Mouse (Mus musculus) hindbrain, embryonic 13.5 days (tissue): ENCODE results near the gene Hap1. TPM values are rescaled to one million over a fixed set of nuclear protein-coding genes. Genes with fewer than 3 reads are reported as not detected.
A peak's percentile ranks its signal among the peaks of the same experiment; 100 is the strongest.

ENCODE experiments used
- ATAC-seq: fragments of 200-750 bp; cut with Nextera tagmentation; 2 replicates; pipeline ENCODE4 v1.8.0; 2017; ENCODE audit warnings: moderate TSS enrichment; ENCODE audit not compliant: low FRiP score
- H3K27ac ChIP-seq: fragments of 300-500 bp; sonication (generic); 2 replicates; pipeline ENCODE4 v1.5.1; 2015; ENCODE audit warnings: inconsistent platforms, mild to moderate bottlenecking, moderate library complexity
- H3K27me3 ChIP-seq: fragments of 300-500 bp; sonication (generic); 2 replicates; pipeline ENCODE4 v1.6.1; 2015; ENCODE audit warnings: mild to moderate bottlenecking, inconsistent platforms
- H3K36me3 ChIP-seq: fragments of 300-500 bp; sonication (generic); 2 replicates; pipeline ENCODE4 v1.6.1; 2015; ENCODE audit warnings: mild to moderate bottlenecking, inconsistent platforms
- H3K4me1 ChIP-seq: fragments of 300-500 bp; sonication (generic); replicated peaks from 2 replicates; pipeline ENCODE4 v1.6.1; 2015; ENCODE audit warnings: inconsistent platforms
- H3K4me2 ChIP-seq: fragments of 300-500 bp; sonication (generic); 2 replicates; pipeline ENCODE4 v1.6.1; 2015; ENCODE audit warnings: inconsistent platforms, mild to moderate bottlenecking, moderate library complexity
- H3K4me3 ChIP-seq: fragments of 300-500 bp; sonication (generic); 2 replicates; pipeline ENCODE4 v1.5.1; 2015; ENCODE audit warnings: mild to moderate bottlenecking, inconsistent platforms
- H3K9ac ChIP-seq: fragments of 300-500 bp; sonication (generic); 2 replicates; pipeline ENCODE4 v1.6.1; 2015; ENCODE audit warnings: mild to moderate bottlenecking, inconsistent platforms
- H3K9me3 ChIP-seq: fragments of 300-500 bp; sonication (generic); 2 replicates; pipeline ENCODE4 v1.6.1; 2016; ENCODE audit warnings: inconsistent platforms
- WGBS: fragments of 180-500 bp; shearing (Covaris S2); methylation state at CpG from one replicate; pipeline ENCODE4 v1.1.7; 2015; 5-methylcytosine and 5-hydroxymethylcytosine counted together
- polyA plus RNA-seq: library from polyadenylated mRNA; unstranded; fragments of >200 nt; fragmentation: Nextera tagmentation; extraction: Ambion mirVana; gene quantifications from 2 replicates; pipeline ENCODE4 v1.2.1, GENCODE M21; 2015

Hap1 gene
- polyA plus RNA-seq: 94.1 and 94.4 TPM in 2 replicates

DNA sequence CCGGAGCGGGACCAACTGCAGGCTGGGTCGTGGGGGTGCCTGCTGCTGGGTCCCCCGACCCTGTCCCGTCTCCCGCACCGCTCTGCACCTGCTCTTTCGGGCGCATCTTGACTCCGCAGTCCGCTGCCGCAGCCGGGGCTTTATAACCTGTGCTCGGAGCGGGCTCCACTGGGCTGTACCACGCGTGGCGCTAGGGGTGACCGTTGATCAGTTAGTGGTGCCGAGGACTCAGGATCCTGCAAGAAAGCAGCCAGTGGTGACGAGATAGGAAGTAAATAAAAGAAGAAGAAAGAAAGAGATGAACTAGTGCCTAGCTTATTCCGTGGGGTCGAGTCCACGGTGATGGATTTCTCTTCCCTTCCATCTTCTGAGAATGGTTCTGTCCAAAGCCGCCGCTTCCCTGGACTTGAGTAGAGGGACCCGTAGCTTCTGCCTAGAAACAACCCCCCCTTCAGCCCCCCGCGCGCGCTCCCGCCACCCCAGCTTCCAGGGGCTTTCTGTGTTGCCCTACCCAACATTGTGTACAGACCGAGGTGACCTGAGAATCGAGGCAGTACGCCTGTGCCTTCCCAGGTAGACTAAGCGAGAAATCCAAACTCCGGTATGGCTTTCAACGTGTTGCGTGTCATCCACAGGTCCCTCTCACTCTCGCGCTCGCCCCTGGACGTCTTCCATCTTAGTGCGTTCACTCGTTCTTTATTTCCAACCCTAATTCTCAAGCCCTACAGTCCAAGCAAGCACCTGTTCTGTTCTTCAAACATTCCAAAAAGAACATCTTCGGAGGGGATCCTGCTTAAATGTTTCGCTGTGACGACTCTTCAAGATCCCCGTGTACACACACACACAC, at the start of gene Hap1:
Gene Hap1 (minus strand): TSS at position 157 of the 847 bp plus-strand sequence.
- peaks cover 45% of the 10 kb centered on the region for H3K27me3 ChIP-seq
- peaks cover 12% of the 10 kb centered on the region for H3K36me3 ChIP-seq
- H3K4me1 ChIP-seq: peaks cover 39% of the 10 kb centered on the region
- no peaks in the 10 kb centered on the region for H3K9me3 ChIP-seq
- H3K27ac ChIP-seq: peak within 1 kb of the TSS; percentile 49; the same call in 1 of the 2 replicates
- H3K4me2 ChIP-seq: peak within 1 kb of the TSS; percentile 99
- peak; percentile 61 for ATAC-seq
- peak within 1 kb of the TSS; percentile 78 for H3K4me3 ChIP-seq
- 2% methylated on average over 49 of the region's 49 CpGs for WGBS
- peak within 1 kb of the TSS; percentile 81 for H3K9ac ChIP-seq

DNA sequence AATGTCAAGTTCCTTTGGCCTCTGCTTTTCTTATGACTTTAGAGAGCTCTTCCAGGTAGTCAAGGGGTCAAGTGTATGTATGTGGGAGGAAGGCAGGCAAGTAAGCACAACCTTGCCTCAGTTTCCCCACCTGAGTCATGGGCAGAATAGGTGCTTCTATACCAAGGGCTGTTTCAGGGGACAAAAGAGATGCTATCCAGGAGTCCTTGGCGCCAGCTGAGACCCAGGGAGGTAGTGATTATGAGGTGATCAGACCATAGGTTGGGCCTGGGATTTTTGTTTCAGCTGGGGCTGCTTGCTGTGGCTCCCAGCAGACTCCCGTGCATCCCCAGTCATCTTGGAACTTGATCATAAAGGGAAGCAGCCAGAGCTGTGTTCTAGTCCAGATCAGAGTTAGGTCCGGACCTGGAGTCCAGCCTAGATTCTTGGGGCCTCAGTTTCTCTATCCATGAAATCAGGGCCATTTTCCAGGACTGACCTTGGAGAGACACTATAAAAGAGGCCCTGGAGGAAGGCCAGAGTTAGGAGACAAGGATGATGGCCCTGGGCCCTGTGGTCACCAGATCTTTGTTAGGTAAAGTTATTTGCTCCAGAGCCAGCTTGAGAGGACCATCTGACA, 48.6 kb upstream of the Hap1 start:
- 92% methylated on average over 3 of the region's 3 CpGs for WGBS
- H3K9me3 ChIP-seq: no peaks in the 10 kb centered on the region
- no peak overlapping the region for H3K9ac ChIP-seq
- H3K4me1 ChIP-seq: 0 out of 2 replicates have a peak, but pooled peaks cover 5% of the 10 kb centered on the region
- H3K27ac ChIP-seq: no peak overlapping the region
- no peak overlapping the region for H3K4me3 ChIP-seq
- no peaks in the 10 kb centered on the region; the same call in 1 of the 2 replicates for H3K36me3 ChIP-seq
- no peak for ATAC-seq
- H3K4me2 ChIP-seq: no peak overlapping the region
- 0 out of 2 replicates have a peak, but pooled peaks cover 4% of the 10 kb centered on the region for H3K27me3 ChIP-seq

DNA sequence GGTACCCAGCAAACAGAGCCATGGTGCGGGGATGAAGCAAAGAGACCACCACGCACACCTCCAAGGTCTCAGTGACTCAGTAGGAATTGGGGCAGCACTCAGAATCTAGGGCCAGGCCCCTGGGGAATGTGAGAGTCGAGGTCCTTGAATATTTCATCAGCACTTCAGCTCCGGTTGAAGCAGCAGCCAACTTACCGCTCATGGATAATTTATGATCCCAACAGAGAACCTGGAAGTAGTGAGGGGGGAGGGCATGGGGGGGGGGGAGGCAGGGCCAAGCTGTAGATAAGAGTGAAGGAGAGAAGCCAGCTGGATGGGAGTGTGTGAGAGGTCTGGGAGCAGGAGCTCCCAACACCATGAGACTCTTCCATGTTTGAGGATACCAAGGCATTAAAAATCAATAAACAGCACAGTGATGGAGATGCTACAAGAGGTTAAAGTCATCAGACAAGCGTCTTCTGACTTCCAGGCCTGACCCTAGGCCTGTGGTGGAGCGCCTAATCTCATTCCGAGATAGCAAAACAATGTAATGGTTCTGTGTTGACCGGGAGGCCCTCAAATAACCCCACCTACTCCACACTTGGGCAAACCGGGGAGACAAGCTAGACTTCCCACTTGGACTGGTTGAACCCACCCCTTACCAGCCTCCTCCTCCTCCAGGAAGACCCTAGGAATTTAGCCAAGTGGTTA, 47.7 kb upstream of the Hap1 start:
- Histone ChIP-seq H3K27ac (no peak overlapping the region), H3K9me3 (no peaks in the 10 kb centered on the region), H3K9ac (no peak overlapping the region), H3K4me1 (0 out of 2 replicates have a peak, but pooled peaks cover 5% of the 10 kb centered on the region), H3K4me3 (no peak overlapping the region), H3K4me2 (no peak overlapping the region), H3K36me3 (no peaks in the 10 kb centered on the region; the same call in 1 of the 2 replicates), H3K27me3 (0 out of 2 replicates have a peak, but pooled peaks cover 4% of the 10 kb centered on the region)
- ATAC-seq: no peak
- WGBS: 67% methylated on average over 10 of the region's 10 CpGs

DNA sequence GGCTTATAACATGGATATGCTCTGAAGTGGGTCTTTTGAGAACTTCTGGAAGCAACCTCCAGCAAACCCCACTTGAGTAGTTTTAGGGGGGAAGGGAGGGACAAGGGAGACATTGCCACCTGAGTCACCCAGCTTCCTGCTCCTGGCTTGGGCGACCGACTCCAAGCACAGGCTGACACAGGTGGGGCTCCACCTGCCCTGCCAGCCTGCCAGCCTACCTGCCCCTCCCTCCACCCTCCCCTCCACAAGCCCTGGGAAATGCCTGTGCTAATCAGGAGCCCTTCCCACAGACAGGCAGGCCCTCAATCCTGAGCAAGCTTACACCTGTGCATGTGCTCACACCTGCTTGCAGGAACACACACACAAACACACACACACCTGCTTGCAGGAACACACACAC, 46.8 kb upstream of the Hap1 start:
- H3K27ac ChIP-seq: no peak overlapping the region
- no peak overlapping the region for H3K9ac ChIP-seq
- H3K4me3 ChIP-seq: no peak overlapping the region
- H3K4me2 ChIP-seq: no peak overlapping the region
- 92% methylated on average over 2 of the region's 2 CpGs for WGBS
- H3K4me1 ChIP-seq: peaks cover 9% of the 10 kb centered on the region; the same call in 1 of the 2 replicates
- H3K9me3 ChIP-seq: no peaks in the 10 kb centered on the region
- H3K36me3 ChIP-seq: no peaks in the 10 kb centered on the region; the same call in 1 of the 2 replicates
- H3K27me3 ChIP-seq: 0 out of 2 replicates have a peak, but pooled peaks cover 4% of the 10 kb centered on the region
- ATAC-seq: no peak

DNA sequence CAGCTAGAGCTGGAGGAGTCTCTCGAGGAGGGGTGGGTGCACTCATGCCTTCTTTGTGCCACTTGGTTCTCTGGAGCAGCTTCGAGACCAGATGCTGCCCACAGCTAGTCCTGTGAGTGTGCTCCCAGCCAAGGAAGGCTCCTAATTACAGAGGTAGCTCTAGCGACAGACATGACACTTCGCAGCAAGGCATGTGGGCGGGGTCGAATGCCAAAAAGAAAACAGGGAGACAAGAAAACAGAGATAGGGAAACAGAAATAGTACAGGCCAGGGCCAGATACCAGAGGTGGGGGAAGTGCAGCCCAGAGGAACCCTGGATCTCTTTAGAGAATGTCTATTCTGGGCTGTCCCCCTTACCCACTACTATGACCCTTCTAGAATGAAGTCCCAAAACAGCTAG, 46.3 kb upstream of the Hap1 start:
- Histone ChIP-seq H3K4me3 (no peak overlapping the region), H3K27me3 (0 out of 2 replicates have a peak, but pooled peaks cover 4% of the 10 kb centered on the region), H3K4me1 (peaks cover 10% of the 10 kb centered on the region), H3K9me3 (no peaks in the 10 kb centered on the region), H3K36me3 (no peaks in the 10 kb centered on the region; the same call in 1 of the 2 replicates), H3K27ac (no peak overlapping the region), H3K9ac (no peak overlapping the region), H3K4me2 (no peak overlapping the region)
- 47% methylated on average over 6 of the region's 6 CpGs for WGBS
- ATAC-seq: no peak

DNA sequence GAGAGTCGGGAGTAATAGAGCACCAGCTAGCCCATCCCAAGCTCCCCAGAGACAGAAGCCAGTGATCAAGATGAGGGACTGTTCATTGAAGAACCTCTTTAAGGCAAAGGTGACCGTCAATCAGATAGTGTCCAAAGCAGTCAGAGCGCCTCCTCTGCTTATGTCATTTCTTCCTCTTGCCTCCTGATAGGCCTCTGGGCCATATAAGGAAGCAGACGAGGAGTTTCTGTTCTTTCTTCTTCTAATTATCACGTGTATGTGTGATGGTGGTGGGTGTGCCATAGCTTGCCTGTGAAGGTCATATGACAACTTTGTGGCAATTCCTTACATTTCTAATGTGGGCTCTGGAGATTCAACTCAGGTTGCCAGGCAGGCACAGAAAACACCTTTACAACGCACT, 44.9 kb upstream of the Hap1 start:
- Histone ChIP-seq H3K27ac (no peak overlapping the region), H3K4me2 (no peak overlapping the region), H3K9ac (no peak overlapping the region), H3K9me3 (no peaks in the 10 kb centered on the region), H3K4me1 (peaks cover 24% of the 10 kb centered on the region), H3K36me3 (no peaks in the 10 kb centered on the region), H3K27me3 (peaks cover 10% of the 10 kb centered on the region; the same call in 1 of the 2 replicates), H3K4me3 (no peak overlapping the region)
- 81% methylated on average over 6 of the region's 6 CpGs for whole genome bisulfite sequencing
- ATAC-seq: no peak

DNA sequence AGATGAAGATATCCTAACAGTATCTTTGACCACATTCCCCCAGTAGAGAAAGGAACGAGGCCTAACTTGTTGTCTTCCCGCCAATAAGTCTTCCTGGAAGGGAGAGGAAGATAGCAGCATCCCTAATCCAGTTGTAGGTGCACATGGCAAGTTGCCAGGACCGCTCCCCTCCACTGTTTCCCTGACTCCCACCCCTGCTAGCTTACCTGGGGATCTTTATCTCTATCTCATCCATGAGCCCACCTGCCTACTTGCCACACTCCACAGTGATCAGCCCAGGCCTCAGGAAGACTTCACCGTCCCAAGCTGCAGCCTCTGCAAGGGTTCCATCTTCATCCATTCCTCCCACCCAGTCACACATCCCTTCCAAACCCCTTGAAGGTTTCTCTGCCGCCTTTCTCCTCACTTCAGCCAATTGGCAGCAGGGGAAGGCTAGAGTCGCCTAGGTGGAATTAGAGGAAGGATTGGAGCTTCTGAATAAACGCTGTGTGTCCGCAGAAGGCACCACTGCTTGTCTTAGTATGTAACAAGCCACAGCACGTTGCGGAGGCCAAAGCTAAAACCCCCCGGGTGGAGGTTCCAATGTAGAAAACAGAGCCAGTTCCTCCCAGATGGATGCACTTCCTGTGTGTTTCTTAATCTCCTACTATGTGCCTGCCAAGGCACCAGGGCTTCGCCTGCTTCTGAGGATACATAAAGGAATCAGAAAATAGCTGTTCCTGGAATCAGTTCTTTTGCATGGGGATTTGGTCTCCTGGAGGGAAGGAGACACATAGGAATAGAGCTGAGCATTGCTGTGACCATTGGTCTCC, 44.0 kb upstream of the Hap1 start:
- no peak overlapping the region for H3K27ac ChIP-seq
- peaks cover 33% of the 10 kb centered on the region for H3K4me1 ChIP-seq
- H3K4me3 ChIP-seq: no peak overlapping the region
- WGBS: 76% methylated on average over 12 of the region's 12 CpGs
- H3K4me2 ChIP-seq: no peak overlapping the region
- peaks cover 19% of the 10 kb centered on the region; the same call in 1 of the 2 replicates for H3K27me3 ChIP-seq
- H3K9me3 ChIP-seq: no peaks in the 10 kb centered on the region
- no peak overlapping the region for H3K9ac ChIP-seq
- no peaks in the 10 kb centered on the region for H3K36me3 ChIP-seq
- ATAC-seq: no peak

DNA sequence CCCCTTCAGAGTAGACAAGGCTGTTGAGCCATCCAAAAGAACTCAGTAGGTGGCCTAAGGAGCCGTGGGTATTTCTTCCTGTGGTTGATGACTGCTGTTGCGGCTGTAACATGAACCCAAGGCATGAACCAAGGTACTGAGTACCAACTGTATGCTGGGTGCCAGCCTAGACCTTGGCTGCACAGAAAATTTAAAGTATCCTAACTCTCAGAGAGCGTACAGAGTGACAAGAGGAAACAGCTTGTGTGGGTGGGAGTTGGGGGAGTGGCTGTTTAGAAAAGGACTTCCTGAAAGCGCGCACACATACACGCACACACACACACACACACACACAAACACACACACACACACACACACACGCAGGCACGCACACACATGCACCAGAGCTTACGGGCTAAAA, 43.4 kb upstream of the Hap1 start:
- Histone ChIP-seq H3K4me2 (no peak overlapping the region), H3K4me1 (peaks cover 39% of the 10 kb centered on the region), H3K36me3 (no peaks in the 10 kb centered on the region), H3K9ac (no peak overlapping the region), H3K27ac (no peak overlapping the region), H3K27me3 (peaks cover 24% of the 10 kb centered on the region; the same call in 1 of the 2 replicates), H3K9me3 (no peaks in the 10 kb centered on the region), H3K4me3 (no peak overlapping the region)
- ATAC-seq: no peak
- 84% methylated on average over 9 of the region's 9 CpGs for WGBS

DNA sequence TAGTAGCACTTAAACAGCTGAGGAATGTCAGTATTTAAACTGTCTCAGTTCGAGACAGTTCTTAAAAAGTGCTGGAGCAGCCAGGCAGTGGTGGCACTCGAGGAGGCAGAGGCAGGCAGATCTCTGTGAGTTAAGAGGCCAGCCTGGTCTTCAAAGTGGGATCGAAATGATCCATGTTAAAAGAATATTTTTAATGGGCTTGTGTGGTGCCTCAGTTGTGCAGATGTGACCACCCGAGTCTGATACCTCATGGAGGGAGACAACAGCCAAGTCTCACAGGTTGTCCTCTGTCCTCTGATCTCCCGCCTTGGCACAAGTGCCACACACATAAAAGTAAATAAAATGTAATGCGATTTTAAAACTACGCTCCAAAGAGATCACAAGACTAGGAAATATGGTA, 42.6 kb upstream of the Hap1 start:
- Histone ChIP-seq H3K27ac (no peak overlapping the region), H3K9me3 (no peaks in the 10 kb centered on the region), H3K4me3 (peak overlapping the region; percentile 78; the same call in 1 of the 2 replicates), H3K4me1 (peaks cover 46% of the 10 kb centered on the region), H3K36me3 (no peaks in the 10 kb centered on the region), H3K4me2 (peak overlapping the region; percentile 61), H3K27me3 (peaks cover 27% of the 10 kb centered on the region; the same call in 1 of the 2 replicates), H3K9ac (no peak overlapping the region)
- no peak for ATAC-seq
- 92% methylated on average over 7 of the region's 7 CpGs for WGBS

DNA sequence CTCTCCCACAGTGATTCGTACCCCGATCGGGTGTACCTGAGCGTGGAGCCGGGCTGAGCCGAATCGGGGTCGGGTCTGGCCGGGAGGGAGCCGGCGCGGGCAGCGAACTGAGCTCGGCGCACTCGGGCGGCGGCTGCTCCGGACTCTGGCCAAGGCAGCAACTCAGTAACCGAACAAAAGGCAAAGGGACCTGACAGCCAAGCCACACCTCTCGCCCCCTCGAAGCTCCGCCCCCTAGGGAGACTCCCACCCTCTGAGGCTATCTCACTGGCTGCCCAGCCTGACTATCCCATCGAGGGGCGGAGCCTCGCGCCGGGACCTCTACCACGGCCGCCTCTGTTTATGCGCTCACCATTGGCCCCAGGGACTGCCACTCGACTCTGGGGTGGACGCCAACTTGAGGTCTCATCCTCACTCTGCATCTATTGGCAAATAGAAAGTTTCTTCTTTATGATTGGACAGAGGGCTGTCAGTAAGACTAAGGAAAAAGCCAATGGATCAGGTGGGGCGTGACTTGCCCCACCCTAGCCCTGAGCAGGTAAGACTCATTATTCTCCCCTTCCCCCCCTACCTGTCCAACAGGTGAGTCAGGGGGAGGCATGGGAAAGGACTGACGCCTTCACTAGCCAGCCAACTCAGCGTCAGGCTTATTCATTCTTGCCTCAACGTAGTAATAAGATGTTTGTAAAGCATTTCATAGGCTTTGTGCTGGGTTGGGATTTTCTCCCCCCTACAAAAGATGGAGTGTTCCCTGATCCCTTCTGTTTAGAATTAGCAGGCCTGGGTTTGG, 41.9 kb upstream of the Hap1 start, which contains the start of gene Jup:
Gene Jup (minus strand): TSS at position 164 of the 790 bp plus-strand sequence.
- Histone ChIP-seq H3K27me3 (peaks cover 27% of the 10 kb centered on the region; the same call in 1 of the 2 replicates), H3K36me3 (no peaks in the 10 kb centered on the region; the same call in 1 of the 2 replicates), H3K9ac (peak within 1 kb of the TSS; percentile 85), H3K4me3 (peak within 1 kb of the TSS; percentile 78), H3K4me1 (peaks cover 50% of the 10 kb centered on the region), H3K9me3 (no peaks in the 10 kb centered on the region), H3K4me2 (peak within 1 kb of the TSS; percentile 61), H3K27ac (peak within 1 kb of the TSS; percentile 86)
- 1% methylated on average over 37 of the region's 37 CpGs for WGBS
- ATAC-seq: peak; percentile 99
